ENCODE assay signal across 23 mouse cellular contexts in the genomic region with DNA sequence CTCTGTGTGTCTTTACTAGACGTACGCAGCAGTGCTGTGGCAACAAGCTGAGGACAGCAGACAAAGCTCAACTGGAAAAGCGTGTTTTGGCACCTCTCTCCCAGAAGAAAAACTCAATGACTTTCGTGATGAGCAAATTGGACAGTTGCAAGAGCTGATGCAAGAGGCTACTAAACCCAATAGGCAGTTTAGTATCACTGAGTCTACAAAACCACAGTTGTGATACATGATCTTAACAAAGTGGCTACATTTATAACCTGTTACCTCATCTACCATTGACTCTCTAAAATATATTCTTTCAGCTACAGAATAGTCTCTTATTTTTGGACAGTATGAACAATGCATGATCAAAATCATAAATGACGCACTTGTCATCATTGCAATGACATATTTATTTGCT.
DNase-seq lines count a peak whose midpoint lies in the region; ATAC-seq and TF ChIP-seq lines count a peak whose summit lies in the region.
"Had no signal": no experiment of that assay in that cellular context is flagged by ENCODE, and none has a peak within 500 bp of the region (broad histone marks: within the 10 kb centered on the region; RNA-seq: fewer than 3 reads in every experiment).

No protein-coding gene starts in this region.

- no peaks in the 10 kb centered on the region for H3K4me1 ChIP-seq in embryonic facial prominence, embryonic 14.5 days (ENCODE audit: control insufficient read depth, insufficient read depth, low read length)
- no peaks in the 10 kb centered on the region for H3K4me1 ChIP-seq in embryonic facial prominence, embryonic 10.5 days
- H3K4me1 ChIP-seq in MEL (ENCODE audit: control insufficient read depth in 1 of 2, insufficient read depth in 2 of 2, low read length in 2 of 2): peaks cover 0 to 7% of the 10 kb centered on the region in 2 experiments; a peak in 1 of 4 replicates
- no peaks in the 10 kb centered on the region for H3K4me1 ChIP-seq in liver, embryonic 11.5 days (replicated peaks; ENCODE audit: control insufficient read depth, insufficient read depth, low read length)

- TF ChIP-seq RAD21 in MEL (IDR thresholded peaks at IDR 0.05; ENCODE audit: low read depth, low read length): no peak

- no peak for TF ChIP-seq POLR2A in MEL (IDR thresholded peaks at IDR 0.05; ENCODE audit: control insufficient read depth in 1 of 2, insufficient read depth in 1 of 2, low read depth in 1 of 2, low read length in 2 of 2, poor library complexity in 1 of 2)

- WGBS in embryonic facial prominence, embryonic 14.5 days: 80% methylated on average over 5 of the region's 5 CpGs
- WGBS in embryonic facial prominence, embryonic 10.5 days: 88% methylated on average over 5 of the region's 5 CpGs
- WGBS in liver, embryonic 11.5 days: 89% methylated on average over 5 of the region's 5 CpGs

- ATAC-seq in embryonic facial prominence, embryonic 14.5 days (ENCODE audit: low read depth): no peak
- ATAC-seq in liver, embryonic 11.5 days (replicated peaks; ENCODE audit: low FRiP score): no peak
- ATAC-seq: activated CD4-positive, CD25-positive, alpha-beta regulatory T cell, adult 4 months; CD4-positive, CD25-positive, alpha-beta regulatory T cell, adult 4 months; Patski had no signal

- H3K4me3 ChIP-seq in embryonic facial prominence, embryonic 14.5 days (ENCODE audit: low read depth, low read length): no peak overlapping the region
- H3K4me3 ChIP-seq in embryonic facial prominence, embryonic 10.5 days: no peak overlapping the region
- H3K4me3 ChIP-seq in MEL (ENCODE audit: control insufficient read depth in 1 of 2, insufficient read depth in 1 of 2, low read depth in 2 of 2, low read length in 2 of 2): no peak overlapping the region
- no peak overlapping the region for H3K4me3 ChIP-seq in liver, embryonic 11.5 days (ENCODE audit: low read depth, low read length)

- no peak overlapping the region for H3K4me2 ChIP-seq in embryonic facial prominence, embryonic 14.5 days (ENCODE audit: low read depth, low read length)
- no peak overlapping the region for H3K4me2 ChIP-seq in liver, embryonic 11.5 days

- H3K27ac ChIP-seq in embryonic facial prominence, embryonic 14.5 days (replicated peaks; ENCODE audit: low read depth, low read length): no peak overlapping the region
- H3K27ac ChIP-seq in embryonic facial prominence, embryonic 10.5 days (replicated peaks): no peak overlapping the region
- no peak overlapping the region for H3K27ac ChIP-seq in MEL (ENCODE audit: control insufficient read depth, low read depth, low read length)
- H3K27ac ChIP-seq in liver, embryonic 11.5 days (ENCODE audit: low read depth, low read length): no peak overlapping the region

- H3K79me2 ChIP-seq in MEL (ENCODE audit: control insufficient read depth, insufficient read depth, low read length, poor library complexity): no peaks in the 10 kb centered on the region

- peak; percentile 6 for DNase-seq in embryonic facial prominence, embryonic 14.5 days (ENCODE audit: low spot score)
- DNase-seq in embryonic facial prominence, embryonic 10.5 days (ENCODE audit: low spot score): no peak
- DNase-seq in MEL (ENCODE audit: low read depth, low spot score) (no peak), adipocyte (ENCODE audit: low spot score) (no peak)
- peak; percentile 20 for DNase-seq in gonadal fat pad, adult 2 months (ENCODE audit: low read depth)
- no peak for DNase-seq in liver, embryonic 11.5 days (ENCODE audit: low spot score)
- DNase-seq: adrenal gland, adult 2 months; adrenal gland, adult 8-10 months; adrenal gland, postnatal 10 days; adrenal gland, postnatal 14 days; adrenal gland, postnatal 25 days; adrenal gland, postnatal 36 days; B cell, adult 2 months; cerebellum, adult 11 months; cerebellum, adult 11-12 months; cerebellum, adult 18-20 months; cerebellum, adult 2 months; cerebellum, adult 8-10 months had no signal

- no peaks in the 10 kb centered on the region for H3K9me3 ChIP-seq in embryonic facial prominence, embryonic 14.5 days (ENCODE audit: control insufficient read depth, low read length)
- H3K9me3 ChIP-seq in embryonic facial prominence, embryonic 10.5 days: no peaks in the 10 kb centered on the region
- no peaks in the 10 kb centered on the region for H3K9me3 ChIP-seq in MEL (replicated peaks; ENCODE audit: insufficient read depth, low read length)
- H3K9me3 ChIP-seq in liver, embryonic 11.5 days (ENCODE audit: control insufficient read depth, low read length): no peaks in the 10 kb centered on the region
- H3K9me3 ChIP-seq: G1E had no signal

- TF ChIP-seq EP300 in MEL (IDR thresholded peaks at IDR 0.05; ENCODE audit: low read depth in 1 of 2, low read length in 2 of 2): peak in 1 of 2 experiments; percentile 72; a peak in 1 of 4 replicates

- no peaks in the 10 kb centered on the region for H3K27me3 ChIP-seq in embryonic facial prominence, embryonic 14.5 days (replicated peaks; ENCODE audit: control insufficient read depth, insufficient read depth, low read length)
- H3K27me3 ChIP-seq in embryonic facial prominence, embryonic 10.5 days (replicated peaks; ENCODE audit: low read depth, poor library complexity, severe bottlenecking): no peaks in the 10 kb centered on the region
- no peaks in the 10 kb centered on the region for H3K27me3 ChIP-seq in MEL (ENCODE audit: control insufficient read depth in 1 of 2, insufficient read depth in 2 of 2, low read length in 2 of 2)
- no peaks in the 10 kb centered on the region for H3K27me3 ChIP-seq in liver, embryonic 11.5 days (replicated peaks; ENCODE audit: control insufficient read depth, insufficient read depth, low read length)
- H3K27me3 ChIP-seq: CH12.LX, Patski had no signal

- no peak overlapping the region for H3K9ac ChIP-seq in embryonic facial prominence, embryonic 14.5 days (ENCODE audit: low read depth, low read length)
- no peak overlapping the region for H3K9ac ChIP-seq in MEL (ENCODE audit: control insufficient read depth, low read depth, low read length, poor library complexity, severe bottlenecking)
- no peak overlapping the region for H3K9ac ChIP-seq in liver, embryonic 11.5 days (ENCODE audit: low read depth, low read length)

- no peak for TF ChIP-seq CTCF in MEL (IDR thresholded peaks at IDR 0.05 in 2 of 3, conservative IDR thresholded peaks at IDR 0.05 in 1 of 3; ENCODE audit: control insufficient read depth in 1 of 3, insufficient read depth in 1 of 3, low read depth in 2 of 3, low read length in 3 of 3, poor library complexity in 1 of 3, severe bottlenecking in 1 of 3)

- H3K36me3 ChIP-seq in embryonic facial prominence, embryonic 14.5 days (ENCODE audit: control insufficient read depth, insufficient read depth, low read length): no peaks in the 10 kb centered on the region
- peaks cover 10% of the 10 kb centered on the region for H3K36me3 ChIP-seq in embryonic facial prominence, embryonic 10.5 days (replicated peaks)
- peaks cover 0 to 7% of the 10 kb centered on the region in 2 experiments; a peak in 2 of 4 replicates for H3K36me3 ChIP-seq in MEL (ENCODE audit: control insufficient read depth in 1 of 2, insufficient read depth in 2 of 2, low read length in 2 of 2)
- no peaks in the 10 kb centered on the region for H3K36me3 ChIP-seq in liver, embryonic 11.5 days (ENCODE audit: control insufficient read depth, insufficient read depth, low read length)

TF ChIP-seq in MEL, 35 proteins besides CTCF, POLR2A, EP300 and RAD21:
- TF ChIP-seq CHD1 (IDR thresholded peaks at IDR 0.05; ENCODE audit: low read depth, low read length) (no peak), USF2 (IDR thresholded peaks at IDR 0.05; ENCODE audit: borderline replicate concordance in 1 of 2, insufficient read depth in 1 of 2, low read depth in 1 of 2, low read length in 2 of 2) (no peak), UBTF (IDR thresholded peaks at IDR 0.05; ENCODE audit: borderline replicate concordance, insufficient read depth, low read depth, low read length) (no peak), TCF12 (IDR thresholded peaks at IDR 0.05; ENCODE audit: low read depth, low read length) (peak; percentile 70; the same call in 1 of the 2 replicates), ETS1 (IDR thresholded peaks at IDR 0.05; ENCODE audit: low read depth, low read length) (peak; percentile 29; the same call in 1 of the 2 replicates), GABPA (IDR thresholded peaks at IDR 0.05; ENCODE audit: low read depth, low read length) (no peak), USF1 (IDR thresholded peaks at IDR 0.05; ENCODE audit: low read depth, low read length) (no peak), ZKSCAN1 (IDR thresholded peaks at IDR 0.05; ENCODE audit: low read depth, low read length) (no peak), MAFK (IDR thresholded peaks at IDR 0.05; ENCODE audit: borderline replicate concordance, low read depth, low read length) (no peak), ZMIZ1 (IDR thresholded peaks at IDR 0.05; ENCODE audit: low read depth, low read length) (no peak), ZNF384 (IDR thresholded peaks at IDR 0.05; ENCODE audit: low read depth, low read length) (no peak)

Comparison
In these comparisons a context has a peak if more than half of its experiments do, and no peak if none do; other contexts are left out.
1. DNase-seq: peak in embryonic facial prominence, embryonic 14.5 days (single experiment) and gonadal fat pad, adult 2 months (single experiment); none in embryonic facial prominence, embryonic 10.5 days (single experiment), MEL (single experiment), adipocyte (single experiment) and liver, embryonic 11.5 days (single experiment).